Mouse (Mus musculus) heart, embryonic 13.5 days (tissue): ENCODE data around the gene Cdc14a. TPM values are rescaled to one million over a fixed set of nuclear protein-coding genes. Genes with fewer than 3 reads are reported as not detected.

ENCODE experiments used
- ATAC-seq: fragments of 200-750 bp; cut with Nextera tagmentation; 2 replicates; pipeline ENCODE4 v1.8.0; 2017; ENCODE audit warnings: moderate TSS enrichment; ENCODE audit not compliant: insufficient number of reproducible peaks, low FRiP score, low TSS enrichment; ENCODE audit errors: extremely low read depth
- H3K27ac ChIP-seq: fragments of 300-500 bp; sonication (generic); replicated peaks from 2 replicates; pipeline ENCODE4 v1.5.1; 2015; ENCODE audit warnings: moderate library complexity, mild to moderate bottlenecking, inconsistent platforms
- H3K27me3 ChIP-seq: fragments of 300-500 bp; sonication (generic); replicated peaks from 2 replicates; pipeline ENCODE4 v1.6.1; 2015; ENCODE audit warnings: mild to moderate bottlenecking, inconsistent platforms
- H3K36me3 ChIP-seq: fragments of 300-500 bp; sonication (generic); 2 replicates; pipeline ENCODE4 v1.6.1; 2015; ENCODE audit warnings: mild to moderate bottlenecking, inconsistent platforms
- H3K4me1 ChIP-seq: fragments of 300-500 bp; sonication (generic); 2 replicates; pipeline ENCODE4 v1.6.1; 2015; ENCODE audit warnings: inconsistent platforms
- H3K4me2 ChIP-seq: fragments of 300-500 bp; sonication (generic); 2 replicates; pipeline ENCODE4 v1.6.1; 2015; ENCODE audit warnings: inconsistent platforms, mild to moderate bottlenecking, moderate library complexity
- H3K4me3 ChIP-seq: fragments of 300-500 bp; sonication (generic); 2 replicates; pipeline ENCODE4 v1.5.1; 2015; ENCODE audit warnings: moderate library complexity, mild to moderate bottlenecking, inconsistent platforms
- H3K9ac ChIP-seq: fragments of 300-500 bp; sonication (generic); 2 replicates; pipeline ENCODE4 v1.6.1; 2015; ENCODE audit warnings: inconsistent platforms, mild to moderate bottlenecking, moderate library complexity
- H3K9me3 ChIP-seq: fragments of 300-500 bp; sonication (generic); 2 replicates; pipeline ENCODE4 v1.6.1; 2016; ENCODE audit warnings: inconsistent platforms
- WGBS: fragments of 180-500 bp; shearing (Covaris S2); methylation state at CpG from one replicate; pipeline ENCODE4 v1.1.7; 2015; ENCODE audit warnings: mixed read lengths; 5-methylcytosine and 5-hydroxymethylcytosine counted together
- polyA plus RNA-seq: library from polyadenylated mRNA; unstranded; fragments of >200 nt; fragmentation: Nextera tagmentation; extraction: Ambion mirVana; gene quantifications from 2 replicates; pipeline ENCODE4 v1.2.1, GENCODE M21; 2015

Gene Cdc14a
- polyA plus RNA-seq, 1 experiment from 2014 or later = 3.6 TPM

GRCm38 (mm10) chr3:116394885-116395390 lies 28.9 kb downstream of the Cdc14a start:
- no peak overlapping the region for H3K9ac ChIP-seq
- no peak overlapping the region for H3K4me3 ChIP-seq
- no peak overlapping the region for H3K4me2 ChIP-seq
- WGBS = 72% methylated on average over 5 of the region's 5 CpGs
- no peak for ATAC-seq
- no peaks in the 10 kb centered on the region for H3K27me3 ChIP-seq
- no peak overlapping the region for H3K27ac ChIP-seq
- H3K36me3 ChIP-seq = peaks cover 3% of the 10 kb centered on the region; the same call in 1 of the 2 replicates
- no peaks in the 10 kb centered on the region for H3K9me3 ChIP-seq
- H3K4me1 ChIP-seq = peaks cover 36% of the 10 kb centered on the region

GRCm38 (mm10) chr3:116391399-116391798 lies 32.4 kb downstream of the Cdc14a start:
- Histone ChIP-seq H3K27ac (peak overlapping the region; percentile 48; the same call in 1 of the 2 replicates), H3K9ac (no peak overlapping the region), H3K36me3 (0 out of 2 replicates have a peak, but pooled peaks cover 3% of the 10 kb centered on the region), H3K4me2 (no peak overlapping the region), H3K27me3 (no peaks in the 10 kb centered on the region), H3K4me1 (peaks cover 63% of the 10 kb centered on the region), H3K9me3 (no peaks in the 10 kb centered on the region), H3K4me3 (no peak overlapping the region)
- 69% methylated on average over 10 of the region's 10 CpGs for WGBS
- ATAC-seq = no peak

GRCm38 (mm10) chr3:116389500-116390470 lies 34.0 kb downstream of the Cdc14a start:
- H3K27me3 ChIP-seq = no peaks in the 10 kb centered on the region
- no peaks in the 10 kb centered on the region for H3K9me3 ChIP-seq

DNA sequence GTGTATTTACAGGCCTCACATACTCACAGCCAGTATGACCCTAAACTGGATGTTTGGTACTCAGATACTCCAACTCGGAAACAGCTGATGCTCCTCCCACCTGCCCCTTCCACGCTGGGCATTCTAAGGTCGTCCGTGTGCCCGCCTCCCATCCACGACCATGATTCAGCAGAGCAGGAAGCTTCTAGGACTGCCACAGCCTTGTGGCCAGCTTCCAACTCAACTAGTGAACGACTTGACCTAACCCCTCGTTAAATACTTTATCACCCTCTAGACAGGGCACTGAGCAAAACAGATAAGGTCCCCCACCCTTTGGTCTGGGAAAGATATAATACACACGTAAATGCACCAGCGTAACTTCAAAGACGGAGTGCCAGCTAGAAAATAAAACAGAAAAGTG lies 35.0 kb downstream of the Cdc14a start:
- Histone ChIP-seq H3K4me1 (peaks cover 48% of the 10 kb centered on the region), H3K27ac (peak overlapping the region; percentile 58), H3K9ac (no peak overlapping the region), H3K27me3 (no peaks in the 10 kb centered on the region), H3K36me3 (0 out of 2 replicates have a peak, but pooled peaks cover 3% of the 10 kb centered on the region), H3K4me3 (no peak overlapping the region), H3K9me3 (no peaks in the 10 kb centered on the region), H3K4me2 (peak overlapping the region; percentile 40)
- peak; percentile 58; the same call in 1 of the 2 replicates for ATAC-seq
- 36% methylated on average over 11 of the region's 11 CpGs for WGBS

More at GRCm38 (mm10) chr3:116389500-116390470, 34.0 kb downstream of the Cdc14a start:
- peaks cover 50% of the 10 kb centered on the region for H3K4me1 ChIP-seq
- H3K4me3 ChIP-seq = no peak overlapping the region
- H3K36me3 ChIP-seq = 0 out of 2 replicates have a peak, but pooled peaks cover 3% of the 10 kb centered on the region
- H3K9ac ChIP-seq = no peak overlapping the region
- peak overlapping the region; percentile 58 for H3K27ac ChIP-seq
- H3K4me2 ChIP-seq = peak overlapping the region; percentile 40
- 79% methylated on average over 14 of the region's 14 CpGs for WGBS
- no peak for ATAC-seq

- H3K9me3 ChIP-seq = no peaks in the 10 kb centered on the region
- H3K27me3 ChIP-seq = no peaks in the 10 kb centered on the region
- no peak overlapping the region for H3K4me2 ChIP-seq
- H3K4me3 ChIP-seq = no peak overlapping the region
- ATAC-seq = no peak
- peaks cover 50% of the 10 kb centered on the region for H3K4me1 ChIP-seq
- H3K27ac ChIP-seq = no peak overlapping the region
- 0 out of 2 replicates have a peak, but pooled peaks cover 3% of the 10 kb centered on the region for H3K36me3 ChIP-seq
- H3K9ac ChIP-seq = no peak overlapping the region
Measured at GRCm38 (mm10) chr3:116386886-116387285, 36.9 kb downstream of the Cdc14a start.

GRCm38 (mm10) chr3:116386342-116386741 lies 37.5 kb downstream of the Cdc14a start:
- WGBS = 62% methylated on average over 6 of the region's 6 CpGs
- Histone ChIP-seq H3K4me1 (peaks cover 46% of the 10 kb centered on the region), H3K27me3 (no peaks in the 10 kb centered on the region), H3K9me3 (no peaks in the 10 kb centered on the region), H3K36me3 (0 out of 2 replicates have a peak, but pooled peaks cover 3% of the 10 kb centered on the region), H3K9ac (no peak overlapping the region), H3K4me3 (no peak overlapping the region), H3K4me2 (no peak overlapping the region), H3K27ac (no peak overlapping the region)
- no peak for ATAC-seq

- no peak for ATAC-seq
- no peaks in the 10 kb centered on the region for H3K9me3 ChIP-seq
- peak overlapping the region; percentile 79 for H3K27ac ChIP-seq
- H3K4me3 ChIP-seq = no peak overlapping the region
- H3K27me3 ChIP-seq = no peaks in the 10 kb centered on the region
- 0 out of 2 replicates have a peak, but pooled peaks cover 3% of the 10 kb centered on the region for H3K36me3 ChIP-seq
- 66% methylated on average over 7 of the region's 7 CpGs for WGBS
- peaks cover 35% of the 10 kb centered on the region for H3K4me1 ChIP-seq
- peak overlapping the region; percentile 17; the same call in 1 of the 2 replicates for H3K4me2 ChIP-seq
- H3K9ac ChIP-seq = no peak overlapping the region
Measured at GRCm38 (mm10) chr3:116384319-116384718, 39.5 kb downstream of the Cdc14a start.

DNA sequence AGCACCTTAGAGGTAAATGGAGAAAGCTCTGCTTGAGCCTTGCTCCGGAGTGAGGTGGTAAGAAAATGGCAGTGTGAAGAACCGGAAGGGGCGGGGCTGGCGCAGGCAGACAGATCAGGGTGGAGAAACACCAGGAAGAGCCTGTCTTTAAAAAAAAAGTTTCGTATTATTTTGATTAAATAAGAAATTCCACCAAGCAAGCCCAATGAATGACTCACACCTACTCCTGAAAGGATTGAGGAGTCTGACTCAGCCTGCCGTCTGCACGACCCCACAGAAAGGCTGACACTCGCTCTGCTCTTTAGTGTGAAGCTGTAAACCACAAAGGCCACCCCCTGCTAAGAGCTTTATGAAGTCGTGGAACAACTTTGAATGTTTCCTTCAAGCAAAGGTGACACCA lies 43.5 kb downstream of the Cdc14a start:
- no peak overlapping the region for H3K4me3 ChIP-seq
- no peak overlapping the region for H3K27ac ChIP-seq
- H3K9ac ChIP-seq = no peak overlapping the region
- 50% methylated on average over 9 of the region's 9 CpGs for WGBS
- peaks cover 19% of the 10 kb centered on the region for H3K4me1 ChIP-seq
- H3K36me3 ChIP-seq = no peaks in the 10 kb centered on the region
- H3K4me2 ChIP-seq = no peak overlapping the region
- H3K27me3 ChIP-seq = no peaks in the 10 kb centered on the region
- H3K9me3 ChIP-seq = no peaks in the 10 kb centered on the region
- no peak for ATAC-seq

GRCm38 (mm10) chr3:116375442-116375841 lies 48.4 kb downstream of the Cdc14a start:
- Histone ChIP-seq H3K27ac (no peak overlapping the region), H3K9ac (no peak overlapping the region), H3K4me2 (no peak overlapping the region), H3K36me3 (no peaks in the 10 kb centered on the region), H3K4me1 (peaks cover 19% of the 10 kb centered on the region), H3K4me3 (no peak overlapping the region), H3K9me3 (no peaks in the 10 kb centered on the region), H3K27me3 (no peaks in the 10 kb centered on the region)
- 88% methylated on average over 2 of the region's 2 CpGs for WGBS
- no peak for ATAC-seq

DNA sequence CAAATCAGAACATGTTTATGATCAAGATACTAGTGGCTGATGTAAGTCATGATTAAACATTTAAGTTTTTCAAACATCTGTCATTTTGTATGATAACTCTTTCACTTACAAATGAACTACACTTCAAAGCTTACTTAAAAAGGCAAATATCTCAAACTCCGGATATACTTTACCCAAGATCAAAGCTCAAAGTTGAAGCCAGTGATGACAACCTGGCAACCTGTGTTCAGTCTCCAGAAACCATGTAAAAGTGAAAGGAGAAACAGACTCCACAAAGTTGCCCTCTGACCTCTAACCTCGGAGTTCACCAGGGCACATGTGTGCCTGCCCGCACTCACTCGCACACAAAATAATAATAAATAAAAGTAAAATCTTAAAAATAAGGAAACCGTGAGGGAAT lies 49.3 kb downstream of the Cdc14a start:
- Histone ChIP-seq H3K9me3 (no peaks in the 10 kb centered on the region), H3K27ac (no peak overlapping the region), H3K36me3 (no peaks in the 10 kb centered on the region), H3K9ac (no peak overlapping the region), H3K4me1 (peaks cover 14% of the 10 kb centered on the region), H3K4me2 (no peak overlapping the region), H3K4me3 (no peak overlapping the region), H3K27me3 (no peaks in the 10 kb centered on the region)
- ATAC-seq = no peak
- WGBS = 76% methylated on average over 5 of the region's 5 CpGs

DNA sequence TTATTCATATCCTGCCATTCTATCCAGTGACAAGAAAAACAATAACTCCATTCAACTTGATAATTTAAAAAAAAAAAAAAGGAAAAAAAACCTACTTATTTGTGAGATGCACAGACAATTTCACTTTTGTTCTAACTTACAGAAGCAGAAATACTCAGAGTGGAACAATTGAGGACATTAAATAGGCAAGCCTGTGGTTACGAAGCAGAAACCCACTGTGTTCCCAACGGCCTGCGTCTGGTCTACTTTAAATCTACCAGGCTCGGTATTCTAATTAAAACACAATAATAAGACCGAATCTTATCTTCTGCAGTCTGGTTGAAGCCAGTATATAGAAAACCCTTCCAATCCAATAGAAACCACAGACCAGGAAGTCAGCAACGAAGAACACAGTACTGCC lies 50.6 kb downstream of the Cdc14a start:
- Histone ChIP-seq H3K4me2 (no peak overlapping the region), H3K27me3 (no peaks in the 10 kb centered on the region)
- 84% methylated on average over 6 of the region's 6 CpGs for WGBS

More for the DNA sequence above, 50.6 kb downstream of the Cdc14a start:
- no peak overlapping the region for H3K9ac ChIP-seq
- H3K36me3 ChIP-seq = no peaks in the 10 kb centered on the region
- H3K9me3 ChIP-seq = no peaks in the 10 kb centered on the region
- H3K27ac ChIP-seq = no peak overlapping the region
- H3K4me1 ChIP-seq = peaks cover 25% of the 10 kb centered on the region
- no peak for ATAC-seq
- H3K4me3 ChIP-seq = no peak overlapping the region
